Mouse (Mus musculus): ENCODE results near the gene Bola1. TPM values are rescaled to one million over a fixed set of nuclear protein-coding genes. Genes with fewer than 3 reads are reported as not detected.
A peak's percentile ranks its signal among the peaks of the same experiment; 100 is the strongest.
"Not testable (repeated sequence)": the region's sequence is repeated elsewhere in the genome, so short reads cannot be mapped to it uniquely, and the experiment has no call there.

Gene Bola1
- 75.7 and 83.7 TPM in 2 replicates for polyA plus RNA-seq (2014; fragmentation: Nextera tagmentation; extraction: Ambion mirVana)

GRCm38 (mm10) chr3:96219661-96220130 is at the start of gene Bola1, which contains the start of gene Hist2h2ab:
Gene Bola1, minus strand, starts transcription at chr3:96219709.
Gene Hist2h2ab, plus strand, starts transcription at chr3:96219865.
- ATAC-seq (replicated peaks; ENCODE audit: low FRiP score) (peak; percentile 85), DNase-seq (ENCODE audit: low spot score) (peak; percentile 86)
- H3K9me3 ChIP-seq (ENCODE audit: control insufficient read depth, low read length), result no peaks in the 10 kb centered on the region
- peak within 1 kb of the TSS; percentile 98 for H3K27ac ChIP-seq (ENCODE audit: low read depth, low read length)
- H3K4me1 ChIP-seq (replicated peaks; ENCODE audit: control insufficient read depth, insufficient read depth, low read length), result peaks cover 10% of the 10 kb centered on the region; the same call in 1 of the 2 replicates
- H3K36me3 ChIP-seq (ENCODE audit: control insufficient read depth, insufficient read depth, low read length), result no peaks in the 10 kb centered on the region
- H3K4me2 ChIP-seq (ENCODE audit: low read depth, low read length, severe bottlenecking), result peak within 1 kb of the TSS; percentile 68
- H3K27me3 ChIP-seq (ENCODE audit: control insufficient read depth, insufficient read depth, low read length), result no peaks in the 10 kb centered on the region
- peak within 1 kb of the TSS; percentile 84 for H3K9ac ChIP-seq (ENCODE audit: low read length)
- WGBS, result under 1% methylated on average over 37 of the region's 37 CpGs
- H3K4me3 ChIP-seq (ENCODE audit: low read depth, low read length), result peak within 1 kb of the TSS; percentile 44

GRCm38 (mm10) chr3:96268776-96269378 is 49.4 kb upstream of the Bola1 start:
- Histone ChIP-seq H3K4me3 (ENCODE audit: low read depth, low read length) (peak overlapping the region; percentile 41), H3K9ac (ENCODE audit: low read length) (peak overlapping the region; percentile 68), H3K27ac (ENCODE audit: low read depth, low read length) (peak overlapping the region; percentile 99), H3K4me2 (ENCODE audit: low read depth, low read length, severe bottlenecking) (peak overlapping the region; percentile 78), H3K4me1 (replicated peaks; ENCODE audit: control insufficient read depth, insufficient read depth, low read length) (peaks cover 12% of the 10 kb centered on the region; the same call in 1 of the 2 replicates)
- WGBS, result under 1% methylated on average over 9 of the region's 44 CpGs
- not testable (repeated sequence) for H3K36me3 ChIP-seq (ENCODE audit: control insufficient read depth, insufficient read depth, low read length); H3K9me3 ChIP-seq (ENCODE audit: control insufficient read depth, low read length); H3K27me3 ChIP-seq (ENCODE audit: control insufficient read depth, insufficient read depth, low read length)
- DNase-seq (ENCODE audit: low spot score), result peak; percentile 67
- peak; percentile 55 for ATAC-seq (replicated peaks; ENCODE audit: low FRiP score)

DNA sequence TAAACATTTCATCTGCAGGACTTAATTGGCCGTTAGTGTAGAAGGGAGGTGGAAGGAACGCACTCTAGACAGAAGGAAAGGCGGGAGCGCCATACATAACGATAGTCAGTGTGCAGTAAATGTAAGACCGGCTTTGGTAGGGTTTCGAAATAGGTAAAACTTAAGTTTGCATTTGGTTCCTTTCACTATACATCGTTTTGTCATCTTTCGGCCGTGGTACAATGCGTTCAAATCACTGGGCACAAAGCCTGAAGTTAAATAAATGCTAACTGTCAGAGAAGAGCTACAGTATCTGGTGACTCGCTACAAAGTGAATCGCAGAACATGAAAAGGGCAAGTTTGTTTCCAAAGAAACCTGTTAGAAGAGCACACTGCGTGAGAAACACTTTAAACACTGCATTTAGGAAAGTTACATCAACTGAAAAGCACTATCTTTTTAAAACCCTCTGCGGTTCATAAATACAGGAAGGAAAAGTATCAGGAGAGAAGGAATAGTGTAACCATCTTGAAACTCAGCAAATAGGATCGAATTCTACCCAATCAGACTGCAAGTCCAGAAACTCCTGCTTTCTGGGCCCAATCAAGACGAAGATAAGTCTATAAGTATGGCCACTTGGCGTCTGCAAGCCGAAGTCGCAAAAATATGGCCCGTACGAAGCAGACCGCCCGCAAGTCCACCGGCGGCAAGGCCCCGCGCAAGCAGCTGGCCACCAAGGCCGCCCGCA is 48.7 kb upstream of the Bola1 start, which contains the start of gene Hist2h3b:
TSS of gene Hist2h3b (plus strand) at position 604 of the 725 bp plus-strand sequence.
- no peaks in the 10 kb centered on the region for H3K27me3 ChIP-seq (ENCODE audit: control insufficient read depth, insufficient read depth, low read length)
- H3K36me3 ChIP-seq (ENCODE audit: control insufficient read depth, insufficient read depth, low read length), result no peaks in the 10 kb centered on the region
- peak within 1 kb of the TSS; percentile 99 for H3K27ac ChIP-seq (ENCODE audit: low read depth, low read length)
- no peaks in the 10 kb centered on the region for H3K9me3 ChIP-seq (ENCODE audit: control insufficient read depth, low read length)
- peak; percentile 79 for ATAC-seq (replicated peaks; ENCODE audit: low FRiP score)
- H3K9ac ChIP-seq (ENCODE audit: low read length), result peak within 1 kb of the TSS; percentile 68
- 21% methylated on average over 30 of the region's 30 CpGs for WGBS
- peaks cover 12% of the 10 kb centered on the region; the same call in 1 of the 2 replicates for H3K4me1 ChIP-seq (replicated peaks; ENCODE audit: control insufficient read depth, insufficient read depth, low read length)
- H3K4me2 ChIP-seq (ENCODE audit: low read depth, low read length, severe bottlenecking), result peak within 1 kb of the TSS; percentile 78
- peak; percentile 86 for DNase-seq (ENCODE audit: low spot score)
- peak within 1 kb of the TSS; percentile 41 for H3K4me3 ChIP-seq (ENCODE audit: low read depth, low read length)

- DNase-seq (ENCODE audit: low spot score) (no peak), ATAC-seq (replicated peaks; ENCODE audit: low FRiP score) (no peak)
- Histone ChIP-seq H3K4me1 (replicated peaks; ENCODE audit: control insufficient read depth, insufficient read depth, low read length) (peaks cover 12% of the 10 kb centered on the region; the same call in 1 of the 2 replicates), H3K36me3 (ENCODE audit: control insufficient read depth, insufficient read depth, low read length) (no peaks in the 10 kb centered on the region), H3K4me3 (ENCODE audit: low read depth, low read length) (no peak overlapping the region), H3K27me3 (ENCODE audit: control insufficient read depth, insufficient read depth, low read length) (no peaks in the 10 kb centered on the region), H3K27ac (ENCODE audit: low read depth, low read length) (peak overlapping the region; percentile 91), H3K4me2 (ENCODE audit: low read depth, low read length, severe bottlenecking) (no peak overlapping the region), H3K9ac (ENCODE audit: low read length) (peak overlapping the region; percentile 46), H3K9me3 (ENCODE audit: control insufficient read depth, low read length) (no peaks in the 10 kb centered on the region)
- WGBS, result 78% methylated on average over 4 of the region's 4 CpGs
Measured at GRCm38 (mm10) chr3:96267541-96267940, 48.0 kb upstream of the Bola1 start.

- 91% methylated on average over 8 of the region's 8 CpGs for WGBS
- H3K4me1 ChIP-seq (replicated peaks; ENCODE audit: control insufficient read depth, insufficient read depth, low read length), result peaks cover 12% of the 10 kb centered on the region; the same call in 1 of the 2 replicates
- H3K9ac ChIP-seq (ENCODE audit: low read length), result peak overlapping the region; percentile 4; the same call in 1 of the 2 replicates
- no peak overlapping the region for H3K4me2 ChIP-seq (ENCODE audit: low read depth, low read length, severe bottlenecking)
- no peak for DNase-seq (ENCODE audit: low spot score)
- no peak for ATAC-seq (replicated peaks; ENCODE audit: low FRiP score)
- H3K9me3 ChIP-seq (ENCODE audit: control insufficient read depth, low read length), result no peaks in the 10 kb centered on the region
- no peaks in the 10 kb centered on the region for H3K27me3 ChIP-seq (ENCODE audit: control insufficient read depth, insufficient read depth, low read length)
- H3K4me3 ChIP-seq (ENCODE audit: low read depth, low read length), result no peak overlapping the region
- H3K36me3 ChIP-seq (ENCODE audit: control insufficient read depth, insufficient read depth, low read length), result no peaks in the 10 kb centered on the region
- H3K27ac ChIP-seq (ENCODE audit: low read depth, low read length), result 0 out of 2 replicates have a peak overlapping the region, but pooled peaks have one; percentile 7
Measured at GRCm38 (mm10) chr3:96266132-96266710, 46.7 kb upstream of the Bola1 start.

GRCm38 (mm10) chr3:96264404-96264949 is 45.0 kb upstream of the Bola1 start:
- peaks cover 12% of the 10 kb centered on the region; the same call in 1 of the 2 replicates for H3K4me1 ChIP-seq (replicated peaks; ENCODE audit: control insufficient read depth, insufficient read depth, low read length)
- DNase-seq (ENCODE audit: low spot score) (no peak), ATAC-seq (replicated peaks; ENCODE audit: low FRiP score) (no peak)
- H3K36me3 ChIP-seq (ENCODE audit: control insufficient read depth, insufficient read depth, low read length), result no peaks in the 10 kb centered on the region
- H3K27ac ChIP-seq (ENCODE audit: low read depth, low read length), result peak overlapping the region; percentile 95
- peak overlapping the region; percentile 73 for H3K9ac ChIP-seq (ENCODE audit: low read length)
- H3K27me3 ChIP-seq (ENCODE audit: control insufficient read depth, insufficient read depth, low read length), result no peaks in the 10 kb centered on the region
- WGBS, result 78% methylated on average over 7 of the region's 7 CpGs
- peak overlapping the region; percentile 58 for H3K4me3 ChIP-seq (ENCODE audit: low read depth, low read length)
- H3K4me2 ChIP-seq (ENCODE audit: low read depth, low read length, severe bottlenecking), result peak overlapping the region; percentile 76
- H3K9me3 ChIP-seq (ENCODE audit: control insufficient read depth, low read length), result no peaks in the 10 kb centered on the region

- Histone ChIP-seq H3K4me1 (replicated peaks; ENCODE audit: control insufficient read depth, insufficient read depth, low read length) (peaks cover 12% of the 10 kb centered on the region; the same call in 1 of the 2 replicates), H3K36me3 (ENCODE audit: control insufficient read depth, insufficient read depth, low read length) (no peaks in the 10 kb centered on the region), H3K9me3 (ENCODE audit: control insufficient read depth, low read length) (no peaks in the 10 kb centered on the region), H3K27ac (ENCODE audit: low read depth, low read length) (peak overlapping the region; percentile 95), H3K27me3 (ENCODE audit: control insufficient read depth, insufficient read depth, low read length) (no peaks in the 10 kb centered on the region), H3K4me2 (ENCODE audit: low read depth, low read length, severe bottlenecking) (peak overlapping the region; percentile 76), H3K4me3 (ENCODE audit: low read depth, low read length) (peak overlapping the region; percentile 58), H3K9ac (ENCODE audit: low read length) (peak overlapping the region; percentile 73)
- peak; percentile 10 for ATAC-seq (replicated peaks; ENCODE audit: low FRiP score)
- DNase-seq (ENCODE audit: low spot score), result peak; percentile 67
- 7% methylated on average over 27 of the region's 27 CpGs for WGBS
Measured at GRCm38 (mm10) chr3:96263558-96264403, 44.3 kb upstream of the Bola1 start.

All from forebrain, embryonic 11.5 days (tissue).